Mouse (Mus musculus): Measurements from ENCODE around the gene Abhd4. TPM values are rescaled to one million over a fixed set of nuclear protein-coding genes. Genes with fewer than 3 reads are reported as not detected.

Gene Abhd4
- polyA plus RNA-seq, 1 experiment from 2014 or later = 48.7 TPM

GRCm38 (mm10) chr14:54232143-54232542 is 21.8 kb upstream of the Abhd4 start:
- peaks cover 18% of the 10 kb centered on the region; the same call in 1 of the 2 replicates for H3K36me3 ChIP-seq
- WGBS = 52% methylated on average over 9 of the region's 9 CpGs
- no peaks in the 10 kb centered on the region for H3K27me3 ChIP-seq (replicated peaks)
- no peak overlapping the region for H3K9ac ChIP-seq
- 0 out of 2 replicates have a peak overlapping the region, but pooled peaks have one; percentile 7 for H3K4me2 ChIP-seq (replicated peaks)
- H3K9me3 ChIP-seq = no peaks in the 10 kb centered on the region
- no peak for ATAC-seq (ENCODE audit: low FRiP score, low read depth)
- H3K27ac ChIP-seq = no peak overlapping the region
- peaks cover 41% of the 10 kb centered on the region for H3K4me1 ChIP-seq
- no peak overlapping the region for H3K4me3 ChIP-seq

- Histone ChIP-seq H3K4me1 (peaks cover 41% of the 10 kb centered on the region), H3K27ac (no peak overlapping the region), H3K4me2 (replicated peaks) (peak overlapping the region; percentile 9; the same call in 1 of the 2 replicates), H3K36me3 (peaks cover 18% of the 10 kb centered on the region; the same call in 1 of the 2 replicates), H3K9ac (peak overlapping the region; percentile 26; the same call in 1 of the 2 replicates), H3K9me3 (no peaks in the 10 kb centered on the region), H3K4me3 (no peak overlapping the region), H3K27me3 (replicated peaks) (no peaks in the 10 kb centered on the region)
- 34% methylated on average over 9 of the region's 9 CpGs for WGBS
- ATAC-seq (ENCODE audit: low FRiP score, low read depth) = no peak
Measured at GRCm38 (mm10) chr14:54232811-54233558, 21.0 kb upstream of the Abhd4 start.

GRCm38 (mm10) chr14:54233559-54234143 is 20.3 kb upstream of the Abhd4 start:
- no peak overlapping the region for H3K9ac ChIP-seq
- peaks cover 18% of the 10 kb centered on the region; the same call in 1 of the 2 replicates for H3K36me3 ChIP-seq
- no peak overlapping the region for H3K4me3 ChIP-seq
- H3K27me3 ChIP-seq (replicated peaks) = no peaks in the 10 kb centered on the region
- H3K27ac ChIP-seq = no peak overlapping the region
- no peaks in the 10 kb centered on the region for H3K9me3 ChIP-seq
- ATAC-seq (ENCODE audit: low FRiP score, low read depth) = no peak
- whole genome bisulfite sequencing = 73% methylated on average over 16 of the region's 16 CpGs
- peaks cover 35% of the 10 kb centered on the region for H3K4me1 ChIP-seq
- H3K4me2 ChIP-seq (replicated peaks) = peak overlapping the region; percentile 9; the same call in 1 of the 2 replicates

GRCm38 (mm10) chr14:54234231-54235040 is 19.6 kb upstream of the Abhd4 start:
- WGBS = 72% methylated on average over 20 of the region's 20 CpGs
- Histone ChIP-seq H3K4me1 (peaks cover 27% of the 10 kb centered on the region), H3K4me3 (no peak overlapping the region), H3K36me3 (peaks cover 18% of the 10 kb centered on the region; the same call in 1 of the 2 replicates), H3K9me3 (no peaks in the 10 kb centered on the region), H3K27ac (no peak overlapping the region), H3K9ac (no peak overlapping the region), H3K4me2 (replicated peaks) (no peak overlapping the region), H3K27me3 (replicated peaks) (no peaks in the 10 kb centered on the region)
- no peak for ATAC-seq (ENCODE audit: low FRiP score, low read depth)

- Histone ChIP-seq H3K27me3 (replicated peaks) (no peaks in the 10 kb centered on the region), H3K9ac (no peak overlapping the region)
Measured at GRCm38 (mm10) chr14:54235825-54236540, 18.0 kb upstream of the Abhd4 start.

GRCm38 (mm10) chr14:54236881-54237280 is 17.1 kb upstream of the Abhd4 start:
- H3K4me1 ChIP-seq = peaks cover 22% of the 10 kb centered on the region
- WGBS = 94% methylated on average over 5 of the region's 5 CpGs
- H3K4me2 ChIP-seq (replicated peaks) = no peak overlapping the region
- no peak overlapping the region for H3K4me3 ChIP-seq
- H3K36me3 ChIP-seq = peaks cover 32% of the 10 kb centered on the region
- no peak overlapping the region for H3K9ac ChIP-seq
- H3K27ac ChIP-seq = no peak overlapping the region
- no peaks in the 10 kb centered on the region for H3K27me3 ChIP-seq (replicated peaks)
- no peak for ATAC-seq (ENCODE audit: low FRiP score, low read depth)
- H3K9me3 ChIP-seq = no peaks in the 10 kb centered on the region

More at GRCm38 (mm10) chr14:54235825-54236540, 18.0 kb upstream of the Abhd4 start:
- Histone ChIP-seq H3K4me1 (peaks cover 26% of the 10 kb centered on the region), H3K4me2 (replicated peaks) (no peak overlapping the region), H3K36me3 (peaks cover 23% of the 10 kb centered on the region), H3K4me3 (no peak overlapping the region), H3K9me3 (no peaks in the 10 kb centered on the region), H3K27ac (no peak overlapping the region)
- no peak for ATAC-seq (ENCODE audit: low FRiP score, low read depth)
- WGBS = 92% methylated on average over 5 of the region's 5 CpGs

- H3K4me2 ChIP-seq (replicated peaks) = no peak overlapping the region
- peaks cover 11% of the 10 kb centered on the region for H3K4me1 ChIP-seq
- no peak overlapping the region for H3K9ac ChIP-seq
- H3K36me3 ChIP-seq = peaks cover 40% of the 10 kb centered on the region
- WGBS = 17% methylated on average over 7 of the region's 7 CpGs
- no peaks in the 10 kb centered on the region for H3K27me3 ChIP-seq (replicated peaks)
- 0 out of 2 replicates have a peak, but pooled peaks have one; percentile 38 for ATAC-seq (ENCODE audit: low FRiP score, low read depth)
- H3K9me3 ChIP-seq = no peaks in the 10 kb centered on the region
- no peak overlapping the region for H3K27ac ChIP-seq
- H3K4me3 ChIP-seq = no peak overlapping the region
Measured at GRCm38 (mm10) chr14:54239002-54239736, 14.8 kb upstream of the Abhd4 start.

GRCm38 (mm10) chr14:54240542-54240941 is 13.4 kb upstream of the Abhd4 start:
- Histone ChIP-seq H3K36me3 (peaks cover 27% of the 10 kb centered on the region), H3K4me3 (no peak overlapping the region), H3K9me3 (no peaks in the 10 kb centered on the region), H3K4me1 (peaks cover 16% of the 10 kb centered on the region), H3K27ac (no peak overlapping the region), H3K9ac (no peak overlapping the region), H3K27me3 (replicated peaks) (no peaks in the 10 kb centered on the region), H3K4me2 (replicated peaks) (no peak overlapping the region)
- ATAC-seq (ENCODE audit: low FRiP score, low read depth) = no peak
- 80% methylated on average over 5 of the region's 5 CpGs for WGBS

- Histone ChIP-seq H3K4me1 (peaks cover 22% of the 10 kb centered on the region), H3K27ac (peak overlapping the region; percentile 46), H3K36me3 (peaks cover 32% of the 10 kb centered on the region), H3K9me3 (no peaks in the 10 kb centered on the region), H3K4me2 (replicated peaks) (peak overlapping the region; percentile 18; the same call in 1 of the 2 replicates), H3K27me3 (replicated peaks) (no peaks in the 10 kb centered on the region), H3K9ac (no peak overlapping the region), H3K4me3 (no peak overlapping the region)
- ATAC-seq (ENCODE audit: low FRiP score, low read depth) = peak; percentile 77
- 20% methylated on average over 3 of the region's 3 CpGs for WGBS
Measured at GRCm38 (mm10) chr14:54244183-54244582, 9.8 kb upstream of the Abhd4 start.

GRCm38 (mm10) chr14:54246232-54246631 is 7.8 kb upstream of the Abhd4 start:
- Histone ChIP-seq H3K4me2 (replicated peaks) (no peak overlapping the region), H3K9ac (no peak overlapping the region), H3K27ac (no peak overlapping the region), H3K4me1 (peaks cover 39% of the 10 kb centered on the region), H3K36me3 (peaks cover 29% of the 10 kb centered on the region), H3K9me3 (no peaks in the 10 kb centered on the region), H3K27me3 (replicated peaks) (no peaks in the 10 kb centered on the region), H3K4me3 (no peak overlapping the region)
- no peak for ATAC-seq (ENCODE audit: low FRiP score, low read depth)
- 93% methylated on average over 3 of the region's 3 CpGs for WGBS

GRCm38 (mm10) chr14:54249326-54249725 is 4.7 kb upstream of the Abhd4 start:
- H3K9me3 ChIP-seq = no peaks in the 10 kb centered on the region
- H3K4me1 ChIP-seq = peaks cover 40% of the 10 kb centered on the region
- no peak overlapping the region for H3K27ac ChIP-seq
- no peak overlapping the region; the same call in 1 of the 2 replicates for H3K4me2 ChIP-seq (replicated peaks)
- no peak for ATAC-seq (ENCODE audit: low FRiP score, low read depth)
- no peak overlapping the region for H3K4me3 ChIP-seq
- no peak overlapping the region for H3K9ac ChIP-seq
- 57% methylated on average over 9 of the region's 9 CpGs for WGBS
- peaks cover 12% of the 10 kb centered on the region for H3K36me3 ChIP-seq
- no peaks in the 10 kb centered on the region for H3K27me3 ChIP-seq (replicated peaks)

Data from neural tube, embryonic 12.5 days (tissue).